Mouse (Mus musculus) embryonic facial prominence, embryonic 11.5 days (tissue): ENCODE results near the gene Sumf2. TPM values are rescaled to one million over a fixed set of nuclear protein-coding genes. Genes with fewer than 3 reads are reported as not detected.

Experiments used
- ATAC-seq: fragments of 200-750 bp; cut with Nextera tagmentation; replicated peaks from 2 replicates; pipeline ENCODE4 v1.8.0; 2017; ENCODE audit warnings: low read depth; ENCODE audit not compliant: insufficient number of reproducible peaks, low FRiP score, low TSS enrichment
- DNase-seq: peaks from one replicate; pipeline ENCODE4 v3.0.0-alpha.2; 2015; ENCODE audit warnings: low spot score
- H3K27ac ChIP-seq: fragments of 300-500 bp; sonication (generic); replicated peaks from 2 replicates; pipeline ENCODE4 v1.5.1; 2014; ENCODE audit warnings: mild to moderate bottlenecking, low read depth, low read length, control low read depth
- H3K27me3 ChIP-seq: fragments of 300-500 bp; sonication (generic); 2 replicates; pipeline ENCODE4 v1.6.1; 2014; ENCODE audit warnings: mild to moderate bottlenecking, low read length, moderate library complexity, mixed read lengths; ENCODE audit not compliant: control insufficient read depth, insufficient read depth
- H3K36me3 ChIP-seq: fragments of 300-500 bp; sonication (generic); replicated peaks from 2 replicates; pipeline ENCODE4 v1.6.1; 2014; ENCODE audit warnings: low read depth, mild to moderate bottlenecking, low read length, moderate library complexity, mixed read lengths; ENCODE audit not compliant: control insufficient read depth, insufficient read depth
- H3K4me1 ChIP-seq: fragments of 300-500 bp; sonication (generic); 2 replicates; pipeline ENCODE4 v1.6.1; 2014; ENCODE audit warnings: low read length, mixed read lengths; ENCODE audit not compliant: control insufficient read depth, insufficient read depth
- H3K4me2 ChIP-seq: fragments of 300-500 bp; sonication (generic); 2 replicates; pipeline ENCODE4 v1.6.1; 2014; ENCODE audit warnings: low read depth, mild to moderate bottlenecking, control low read depth, low read length, moderate library complexity
- H3K4me3 ChIP-seq: fragments of 300-500 bp; sonication (generic); 2 replicates; pipeline ENCODE4 v1.5.1; 2014; ENCODE audit warnings: low read depth, low read length, control low read depth
- H3K9ac ChIP-seq: fragments of 300-500 bp; sonication (generic); replicated peaks from 2 replicates; pipeline ENCODE4 v1.6.1; 2014; ENCODE audit warnings: mild to moderate bottlenecking, control low read depth, low read length
- H3K9me3 ChIP-seq: fragments of 300-500 bp; sonication (generic); replicated peaks from 2 replicates; pipeline ENCODE4 v1.6.1; 2016; ENCODE audit warnings: mild to moderate bottlenecking, low read length, inconsistent platforms, mixed read lengths; ENCODE audit not compliant: control insufficient read depth
- WGBS: fragments of 180-500 bp; shearing (Covaris S2); extraction: QIAGEN DNeasy Blood & Tissue Kit; methylation state at CpG from one replicate; pipeline ENCODE4 v1.1.7; 2014; 5-methylcytosine and 5-hydroxymethylcytosine counted together
- polyA plus RNA-seq: library from polyadenylated mRNA; unstranded; fragments of >200 nt; fragmentation: Nextera tagmentation; extraction: Ambion mirVana; gene quantifications from 2 replicates; pipeline ENCODE4 v1.2.1, GENCODE M21; 2014

Sumf2 gene
- polyA plus RNA-seq, 1 experiment from 2014 or later = 64.4 TPM

GRCm38 (mm10) chr5:129909591-129909990 lies 62.8 kb downstream of the Sumf2 start:
- no peaks in the 10 kb centered on the region for H3K27me3 ChIP-seq
- H3K4me1 ChIP-seq = no peaks in the 10 kb centered on the region
- H3K9ac ChIP-seq = no peak overlapping the region
- ATAC-seq (no peak), DNase-seq (no peak)
- H3K27ac ChIP-seq = no peak overlapping the region
- H3K4me3 ChIP-seq = no peak overlapping the region
- H3K36me3 ChIP-seq = no peaks in the 10 kb centered on the region
- H3K9me3 ChIP-seq = no peaks in the 10 kb centered on the region
- 86% methylated on average over 7 of the region's 7 CpGs for WGBS
- no peak overlapping the region for H3K4me2 ChIP-seq

Other genes with a start within 250 kb of the Sumf2 start
- gene Zfp11, start 176.9 kb upstream of the Sumf2 start, polyA plus RNA-seq = 5.5 and 5.6 TPM in 2 replicates
- not detected in 2 replicates for gene Sept14, start 138.5 kb upstream of the Sumf2 start, polyA plus RNA-seq
- gene Mrps17, start 131.5 kb upstream of the Sumf2 start, polyA plus RNA-seq = 204 and 216 TPM in 2 replicates
- 85.1 and 92.1 TPM in 2 replicates for gene Nipsnap2, start 121.9 kb upstream of the Sumf2 start, polyA plus RNA-seq
- gene Psph, start 59.5 kb upstream of the Sumf2 start, polyA plus RNA-seq = 34.9 and 36.0 TPM in 2 replicates
- gene Chchd2, start 40.5 kb downstream of the Sumf2 start, polyA plus RNA-seq = 1,023 and 1,076 TPM in 2 replicates
- 11.7 and 12.0 TPM in 2 replicates for gene Zbed5, start 48.7 kb downstream of the Sumf2 start, polyA plus RNA-seq
- 0.13 TPM in 1 of 2 replicates, not detected in the other for gene Phkg1, start 51.6 kb downstream of the Sumf2 start, polyA plus RNA-seq
- gene Nupr1l, start 61.6 kb downstream of the Sumf2 start, polyA plus RNA-seq = 4.3 TPM in 2 replicates
- 33.4 and 41.3 TPM in 2 replicates for gene Vkorc1l1, start 95.0 kb downstream of the Sumf2 start, polyA plus RNA-seq
- 45.1 and 45.5 TPM in 2 replicates for gene Gusb, start 156.1 kb downstream of the Sumf2 start, polyA plus RNA-seq
- 21.0 and 29.6 TPM in 2 replicates for gene Asl, start 182.3 kb downstream of the Sumf2 start, polyA plus RNA-seq
- 30.6 and 30.9 TPM in 2 replicates for gene Crcp, start 182.3 kb downstream of the Sumf2 start, polyA plus RNA-seq
- gene Tpst1, start 226.3 kb downstream of the Sumf2 start, polyA plus RNA-seq = 70.4 and 72.9 TPM in 2 replicates